Comparison of ENCODE assay signal across 20 mouse cellular contexts in genomic region chr15:7016018-7016417, GRCm38 (mm10).
DNase-seq lines count a peak whose midpoint lies in the region; ATAC-seq and TF ChIP-seq lines count a peak whose summit lies in the region.
"Had no signal": no experiment of that assay in that cellular context is flagged by ENCODE, and none has a peak within 500 bp of the region (broad histone marks: within the 10 kb centered on the region; RNA-seq: fewer than 3 reads in every experiment).

No protein-coding gene starts in this region.

- no peak for TF ChIP-seq CTCF in midbrain, postnatal 0 days (IDR thresholded peaks at IDR 0.05)
- no peak for TF ChIP-seq CTCF in brain, embryonic 14.5 days (IDR thresholded peaks at IDR 0.05; ENCODE audit: borderline replicate concordance, extremely low read depth, insufficient read depth, insufficient read length)

- H3K36me3 ChIP-seq in kidney, embryonic 16.5 days (ENCODE audit: insufficient read depth, low read length), result no peaks in the 10 kb centered on the region
- no peaks in the 10 kb centered on the region for H3K36me3 ChIP-seq in midbrain, embryonic 14.5 days (ENCODE audit: control insufficient read depth, insufficient read depth, low read length)
- H3K36me3 ChIP-seq in midbrain, postnatal 0 days (ENCODE audit: insufficient read depth, low read length), result no peaks in the 10 kb centered on the region
- H3K36me3 ChIP-seq: embryonic facial prominence, embryonic 13.5 days; heart, embryonic 12.5 days; hindbrain, embryonic 15.5 days had no signal

- intact Hi-C loops in left cerebral cortex, postnatal 10 days (cut with DNase I), result no loop called here

- ATAC-seq in kidney, embryonic 16.5 days (ENCODE audit: low FRiP score, low TSS enrichment), result peak; percentile 41; the same call in 1 of the 2 replicates
- ATAC-seq in midbrain, embryonic 14.5 days (ENCODE audit: low FRiP score, low TSS enrichment), result no peak
- ATAC-seq in midbrain, postnatal 0 days (ENCODE audit: low FRiP score), result no peak
- ATAC-seq: forebrain, embryonic 13.5 days; forebrain, postnatal 0 days had no signal

- 28% methylated on average over 3 of the region's 3 CpGs for WGBS in kidney, embryonic 16.5 days
- WGBS in midbrain, embryonic 14.5 days, result 66% methylated on average over 3 of the region's 3 CpGs
- WGBS in midbrain, postnatal 0 days, result 42% methylated on average over 3 of the region's 3 CpGs

- DNase-seq in heart, adult 11 months, result peak; percentile 82
- no peak for DNase-seq in heart, adult 18-20 months
- no peak for DNase-seq in kidney, postnatal 36 days
- DNase-seq in midbrain, embryonic 14.5 days, result peak; percentile 9
- no peak for DNase-seq in midbrain, postnatal 0 days (ENCODE audit: low spot score)
- DNase-seq in brain, embryonic 14.5 days (ENCODE audit: low read depth), result peak; percentile 19
- no peak for DNase-seq in left cerebral cortex, postnatal 10 days (ENCODE audit: extremely low spot score in 1 of 2, low spot score in 2 of 2)
- DNase-seq: adrenal gland, adult 8-10 months; adrenal gland, postnatal 36 days; cerebellum, adult 11-12 months; cerebellum, adult 9-10 months; cerebellum, postnatal 25 days; forebrain, postnatal 0 days; gastrocnemius, postnatal 36 days; heart, postnatal 36 days had no signal

- no peaks in the 10 kb centered on the region for H3K27me3 ChIP-seq in kidney, embryonic 16.5 days (ENCODE audit: insufficient read depth, low read length)
- H3K27me3 ChIP-seq in midbrain, embryonic 14.5 days (ENCODE audit: control insufficient read depth, insufficient read depth, low read length), result no peaks in the 10 kb centered on the region
- no peaks in the 10 kb centered on the region for H3K27me3 ChIP-seq in midbrain, postnatal 0 days (ENCODE audit: insufficient read depth, low read length)
- H3K27me3 ChIP-seq: embryonic facial prominence, embryonic 13.5 days; forebrain, embryonic 13.5 days; heart, embryonic 12.5 days; hindbrain, embryonic 15.5 days had no signal

- peaks cover 20% of the 10 kb centered on the region for H3K4me1 ChIP-seq in kidney, embryonic 16.5 days (ENCODE audit: insufficient read depth, low read length)
- H3K4me1 ChIP-seq in midbrain, embryonic 14.5 days (ENCODE audit: control insufficient read depth, insufficient read depth, low read length), result no peaks in the 10 kb centered on the region
- no peaks in the 10 kb centered on the region; the same call in 1 of the 2 replicates for H3K4me1 ChIP-seq in midbrain, postnatal 0 days (ENCODE audit: insufficient read depth, low read length)
- H3K4me1 ChIP-seq: embryonic facial prominence, embryonic 13.5 days; forebrain, embryonic 13.5 days had no signal

- TF ChIP-seq POLR2A in brain, embryonic 14.5 days (IDR thresholded peaks at IDR 0.05; ENCODE audit: borderline replicate concordance, extremely low read depth, insufficient read depth, insufficient read length, poor library complexity, severe bottlenecking), result no peak

- no peak overlapping the region for H3K9ac ChIP-seq in kidney, embryonic 16.5 days (replicated peaks; ENCODE audit: low read length)
- no peak overlapping the region for H3K9ac ChIP-seq in midbrain, embryonic 14.5 days (replicated peaks; ENCODE audit: low read length)
- no peak overlapping the region for H3K9ac ChIP-seq in midbrain, postnatal 0 days (replicated peaks; ENCODE audit: low read length, poor library complexity, severe bottlenecking)
- H3K9ac ChIP-seq: embryonic facial prominence, embryonic 13.5 days; forebrain, embryonic 13.5 days; forebrain, postnatal 0 days; heart, embryonic 12.5 days; hindbrain, embryonic 15.5 days had no signal

- H3K27ac ChIP-seq in kidney, embryonic 16.5 days (ENCODE audit: low read length), result peak overlapping the region; percentile 66; the same call in 1 of the 2 replicates
- no peak overlapping the region for H3K27ac ChIP-seq in midbrain, embryonic 14.5 days (replicated peaks; ENCODE audit: low read depth, low read length)
- no peak overlapping the region for H3K27ac ChIP-seq in midbrain, postnatal 0 days (ENCODE audit: low read depth, low read length)
- H3K27ac ChIP-seq: embryonic facial prominence, embryonic 13.5 days; forebrain, embryonic 13.5 days; hindbrain, embryonic 15.5 days had no signal

- H3K4me3 ChIP-seq in kidney, embryonic 16.5 days (ENCODE audit: low read length), result no peak overlapping the region
- no peak overlapping the region for H3K4me3 ChIP-seq in midbrain, embryonic 14.5 days (replicated peaks; ENCODE audit: low read depth, low read length)
- H3K4me3 ChIP-seq in midbrain, postnatal 0 days (ENCODE audit: low read depth, low read length), result no peak overlapping the region
- H3K4me3 ChIP-seq: embryonic facial prominence, embryonic 13.5 days; forebrain, embryonic 13.5 days; heart, embryonic 12.5 days; hindbrain, embryonic 15.5 days had no signal

- no peak overlapping the region for H3K4me2 ChIP-seq in kidney, embryonic 16.5 days (replicated peaks; ENCODE audit: low read depth, low read length)
- H3K4me2 ChIP-seq in midbrain, embryonic 14.5 days (ENCODE audit: low read length), result no peak overlapping the region
- H3K4me2 ChIP-seq in midbrain, postnatal 0 days (ENCODE audit: low read depth, low read length, poor library complexity, severe bottlenecking), result no peak overlapping the region
- H3K4me2 ChIP-seq: embryonic facial prominence, embryonic 13.5 days; forebrain, embryonic 13.5 days; heart, embryonic 12.5 days; hindbrain, embryonic 15.5 days had no signal

- no peaks in the 10 kb centered on the region for H3K9me3 ChIP-seq in kidney, embryonic 16.5 days (ENCODE audit: low read length)
- no peaks in the 10 kb centered on the region for H3K9me3 ChIP-seq in midbrain, embryonic 14.5 days (ENCODE audit: control insufficient read depth, low read length)
- no peaks in the 10 kb centered on the region for H3K9me3 ChIP-seq in midbrain, postnatal 0 days (ENCODE audit: low read length)
- H3K9me3 ChIP-seq: embryonic facial prominence, embryonic 13.5 days; forebrain, embryonic 13.5 days; heart, embryonic 12.5 days; hindbrain, embryonic 15.5 days had no signal

Comparison
In these comparisons a context has a peak if more than half of its experiments do, and no peak if none do; other contexts are left out.
1. DNase-seq: peak in heart, adult 11 months (single experiment), midbrain, embryonic 14.5 days (single experiment) and brain, embryonic 14.5 days (single experiment); none in heart, adult 18-20 months (0 of 2), kidney, postnatal 36 days (0 of 2), midbrain, postnatal 0 days (single experiment) and left cerebral cortex, postnatal 10 days (0 of 2).